Mouse (Mus musculus) neural tube, embryonic 10.5 days (tissue): ENCODE data around the gene Hcrtr1.

Experiments used
- DNase-seq: peaks from one replicate; pipeline ENCODE4 v3.0.0-alpha.2; 2017; ENCODE audit warnings: low spot score; ENCODE audit errors: extremely low spot score

Gene Hcrtr1

DNA sequence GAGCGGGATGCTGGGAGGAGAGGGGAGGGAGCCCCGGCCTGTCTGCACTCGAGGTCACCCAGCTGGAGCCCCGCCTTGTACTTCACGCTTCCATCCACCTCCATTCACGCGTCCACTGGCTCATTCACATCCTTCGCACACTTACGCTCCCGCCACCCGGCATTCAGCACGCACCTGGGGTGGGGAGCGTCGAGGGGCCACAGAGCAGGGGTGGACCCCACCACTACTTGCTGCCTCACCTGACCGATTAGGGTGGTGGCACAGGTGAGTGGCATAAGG lies at the start of gene Hcrtr1:
Gene Hcrtr1, minus strand, starts transcription at position 146 of the 279 bp plus-strand sequence.
- DNase-seq, result no peak

DNA sequence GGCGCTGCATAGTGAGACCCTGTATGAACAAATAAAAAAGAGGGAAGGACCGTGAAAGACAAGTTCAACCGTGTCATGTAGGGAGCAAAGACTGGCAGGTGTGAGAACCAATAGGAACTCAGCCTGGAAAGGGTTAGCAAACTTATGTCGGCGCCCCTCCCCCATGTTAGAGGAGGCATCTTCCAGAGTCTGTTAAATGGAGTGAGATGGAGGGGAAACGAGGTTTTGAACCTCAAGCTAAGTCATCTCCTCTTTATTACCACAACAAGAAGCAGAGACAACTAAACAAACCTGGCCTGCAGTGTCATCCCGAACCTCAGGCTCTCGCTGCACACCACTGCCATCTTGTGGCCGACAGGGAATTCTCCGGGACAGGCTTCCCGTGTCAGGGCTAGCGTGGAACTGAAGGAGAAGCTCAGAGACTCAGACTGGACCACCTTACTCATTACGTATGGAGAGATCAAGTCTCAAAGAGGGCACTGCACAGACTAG lies 49.7 kb upstream of the Hcrtr1 start:
- peak; percentile 85 for DNase-seq

DNA sequence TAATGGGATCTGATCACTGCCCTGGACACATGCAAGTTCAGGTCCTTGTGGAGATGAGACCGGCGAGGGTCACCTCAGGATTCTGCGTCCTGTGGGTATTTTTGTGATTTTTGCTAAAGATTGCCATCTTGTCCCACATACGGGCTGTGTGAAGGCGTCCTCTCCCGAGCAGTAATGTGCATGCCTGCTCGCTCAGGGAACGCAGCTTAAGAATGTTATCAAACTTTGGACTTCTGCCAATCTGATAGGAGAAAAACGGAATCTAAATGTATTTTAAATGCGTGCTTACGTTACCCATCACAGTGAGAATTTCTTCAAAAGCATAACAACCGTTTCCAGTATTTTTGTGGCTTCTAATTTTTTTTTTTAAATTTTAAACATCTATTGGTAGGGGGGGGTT lies 47.7 kb upstream of the Hcrtr1 start:
- DNase-seq, result no peak

DNA sequence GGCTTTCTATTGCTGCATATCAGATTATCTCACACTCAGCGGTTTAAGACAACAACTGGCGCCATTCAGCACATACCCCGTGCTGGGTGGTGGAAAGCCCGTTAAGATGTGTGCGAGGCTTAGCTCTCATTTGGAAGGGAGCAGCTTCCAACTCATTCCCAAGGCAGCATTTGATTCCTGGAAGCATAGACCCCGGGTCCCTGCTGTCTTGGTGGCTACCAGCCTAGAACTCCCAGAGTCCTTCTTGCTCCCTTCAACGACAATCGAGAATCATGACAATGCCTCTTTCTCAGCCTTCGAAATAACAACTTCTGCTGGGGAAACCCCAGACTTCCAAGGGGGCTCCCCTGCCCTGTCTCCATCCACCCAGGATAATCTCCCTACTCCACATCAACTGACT lies 47.3 kb upstream of the Hcrtr1 start:
- DNase-seq, result no peak

DNA sequence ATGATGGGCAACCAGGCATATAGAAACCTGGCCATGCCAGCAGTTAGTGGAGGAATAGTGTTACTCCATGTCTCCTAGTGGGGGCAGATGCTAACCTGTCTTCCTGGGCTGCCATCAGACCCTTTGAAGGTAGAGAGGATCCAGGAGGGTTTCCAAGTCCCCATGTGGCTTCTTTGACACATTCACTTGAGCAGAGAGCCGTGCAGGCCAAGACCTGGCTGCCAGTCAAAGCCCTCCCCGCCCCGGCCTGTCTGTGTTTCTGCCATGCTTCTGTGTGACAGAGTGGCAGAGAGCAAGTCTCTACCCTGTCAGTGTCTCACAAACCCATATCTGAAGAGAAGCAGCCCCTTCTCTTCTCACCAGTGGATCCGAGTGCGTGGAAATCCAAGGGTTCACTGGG lies 44.7 kb upstream of the Hcrtr1 start:
- DNase-seq, result no peak

DNA sequence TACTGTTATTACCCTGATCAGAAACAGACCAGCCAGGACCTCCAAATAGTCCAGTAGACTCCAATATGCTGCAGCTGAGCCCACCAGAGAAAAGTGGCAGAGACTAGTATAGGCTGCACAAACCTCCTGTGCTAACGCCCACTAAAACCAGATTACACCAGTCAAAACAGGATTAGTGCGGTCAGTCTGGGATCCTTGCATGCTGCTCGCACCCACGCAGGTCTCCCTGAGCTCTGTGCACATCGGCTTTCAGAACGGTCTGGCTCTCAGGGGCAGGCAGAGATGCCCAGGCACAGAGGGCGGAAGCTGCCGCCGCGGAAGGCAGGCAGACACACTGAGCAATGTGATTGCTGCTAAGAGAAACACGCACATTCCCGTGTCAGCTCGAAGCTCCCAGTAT lies 43.9 kb upstream of the Hcrtr1 start:
- no peak for DNase-seq

DNA sequence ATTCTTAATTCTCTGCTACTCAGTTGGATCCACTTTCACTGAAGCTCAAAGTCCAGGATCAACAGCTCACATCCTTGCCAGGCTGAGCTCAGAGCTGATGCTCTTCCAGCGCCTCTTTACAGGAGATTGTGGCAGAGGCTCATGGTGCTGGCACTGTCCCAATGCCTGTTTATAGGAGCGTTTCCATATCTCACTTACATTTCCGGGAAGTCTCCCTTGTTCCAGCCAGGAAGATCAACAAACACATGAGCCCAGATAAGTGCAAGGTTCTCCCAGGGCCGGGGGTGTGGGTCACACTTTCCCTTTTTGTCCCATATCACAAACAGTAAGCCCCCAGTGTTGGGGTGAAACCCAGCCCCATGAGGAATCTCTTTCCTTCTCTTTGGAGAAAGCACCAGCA lies 42.7 kb upstream of the Hcrtr1 start:
- no peak for DNase-seq

DNA sequence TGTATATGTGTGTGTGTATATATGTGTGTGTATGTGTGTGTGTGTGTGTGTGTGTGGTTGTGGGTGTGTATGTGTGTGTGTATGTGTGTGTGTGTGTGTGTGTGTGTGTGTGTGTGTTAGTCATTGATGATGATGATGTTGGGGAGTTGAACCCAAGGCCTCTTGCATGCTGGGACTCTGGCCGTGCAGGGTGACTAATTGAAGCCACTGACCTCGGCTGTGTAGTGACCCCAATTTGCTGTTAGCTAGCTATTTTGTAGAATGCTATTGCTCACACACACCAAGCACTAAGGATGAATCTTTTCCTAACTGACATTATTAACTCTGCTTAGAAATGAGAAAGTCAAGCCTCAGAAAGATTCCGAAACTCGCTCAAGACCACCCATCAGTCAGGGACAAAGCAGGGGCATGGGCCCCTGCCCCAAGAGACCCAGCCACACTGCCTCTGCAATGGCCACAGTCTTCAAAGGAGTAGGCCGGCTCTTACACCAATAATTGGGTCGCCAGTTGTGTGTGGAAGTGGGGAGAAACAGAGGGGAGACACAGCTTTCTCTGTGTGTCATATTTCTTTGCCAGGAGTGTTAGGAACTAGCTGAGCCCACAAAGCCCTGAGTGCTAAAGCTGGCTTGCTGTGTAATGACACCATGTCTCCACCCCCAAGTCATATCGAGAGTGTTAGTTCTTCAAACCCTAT lies 41.9 kb upstream of the Hcrtr1 start:
- DNase-seq, result no peak

DNA sequence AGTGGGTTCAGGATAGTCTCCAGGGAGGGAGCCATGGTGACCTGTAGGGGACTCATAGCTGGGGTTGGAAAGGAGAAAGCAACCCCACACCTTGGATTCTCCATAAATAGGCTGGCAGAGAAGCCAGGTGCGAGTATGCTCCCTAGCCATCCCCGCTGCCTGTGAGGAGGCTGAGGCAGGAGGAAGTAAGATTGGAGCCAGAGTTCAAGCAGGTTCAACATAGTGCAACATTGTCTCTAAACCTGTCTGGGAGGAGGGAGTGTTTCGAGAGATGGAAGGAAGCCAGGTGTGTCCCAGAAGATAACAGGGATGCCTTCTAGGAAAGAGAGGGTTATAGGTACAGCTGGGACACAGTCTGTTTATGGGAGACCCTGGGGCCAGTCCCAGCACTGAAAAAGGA lies 40.7 kb upstream of the Hcrtr1 start:
- DNase-seq, result no peak

DNA sequence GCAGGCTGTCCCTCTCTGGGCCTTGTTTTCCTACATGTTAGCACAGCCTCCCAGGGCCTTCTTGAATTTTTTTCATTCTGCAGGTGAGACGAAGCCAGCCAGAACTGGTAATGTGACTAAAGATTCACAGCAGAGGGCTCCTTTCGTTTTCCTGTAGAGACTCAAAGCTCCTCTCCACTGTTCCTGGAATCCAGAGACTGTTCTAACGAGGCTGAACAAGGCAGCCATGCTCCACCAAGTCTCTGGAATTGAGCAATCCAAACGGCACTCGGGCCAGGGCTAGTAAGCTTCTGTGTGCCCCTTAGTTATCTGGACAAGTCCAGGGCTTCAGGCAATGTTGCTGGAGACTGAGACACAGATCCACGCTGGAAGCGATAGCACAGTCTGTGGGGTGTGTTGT lies 38.4 kb upstream of the Hcrtr1 start:
- no peak for DNase-seq

DNA sequence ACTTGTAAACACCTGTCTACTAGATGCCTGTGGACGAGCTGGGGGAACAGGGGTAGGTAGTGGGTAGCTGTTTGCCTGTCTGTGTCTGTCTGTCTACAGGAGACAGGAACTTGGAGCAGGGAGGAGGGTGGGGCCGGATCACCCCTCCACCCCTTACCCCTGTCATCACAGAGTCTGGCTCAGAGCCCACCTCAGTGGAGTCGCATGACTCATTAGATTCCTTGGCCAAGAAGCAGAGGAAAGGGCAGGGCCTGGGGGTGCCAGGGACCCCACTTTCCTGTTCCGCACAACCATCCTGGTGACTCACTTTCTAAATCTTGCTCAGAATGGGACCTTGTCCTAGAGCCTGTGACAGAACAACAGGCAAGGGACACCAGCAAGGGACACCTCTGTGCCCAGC lies 37.9 kb upstream of the Hcrtr1 start:
- no peak for DNase-seq

DNA sequence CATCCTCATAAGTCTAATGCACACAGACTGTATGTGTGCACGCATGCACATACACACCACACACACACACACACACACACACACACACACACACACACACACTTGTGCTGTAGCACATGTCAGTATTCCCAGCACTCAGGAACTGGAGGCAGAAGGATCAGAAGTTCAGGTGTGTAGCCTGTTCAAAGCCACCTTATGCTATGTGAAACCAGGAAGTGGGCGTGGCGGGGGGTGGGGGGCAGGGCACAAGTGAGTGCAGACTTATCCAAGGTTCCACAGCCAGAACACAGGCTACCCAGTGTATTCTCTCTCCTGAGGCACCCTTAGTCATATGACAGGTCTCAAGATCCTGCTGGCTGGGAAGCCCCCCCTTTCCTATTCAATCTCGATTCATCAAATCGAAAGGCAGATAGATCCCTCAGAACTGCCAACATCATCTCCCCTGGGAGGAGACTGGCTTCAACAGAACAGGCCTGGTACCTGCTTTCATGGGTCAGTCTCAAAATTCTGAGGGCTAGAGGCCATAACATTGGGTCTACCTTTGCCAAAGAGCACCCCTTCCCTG lies 37.1 kb upstream of the Hcrtr1 start:
- no peak for DNase-seq

DNA sequence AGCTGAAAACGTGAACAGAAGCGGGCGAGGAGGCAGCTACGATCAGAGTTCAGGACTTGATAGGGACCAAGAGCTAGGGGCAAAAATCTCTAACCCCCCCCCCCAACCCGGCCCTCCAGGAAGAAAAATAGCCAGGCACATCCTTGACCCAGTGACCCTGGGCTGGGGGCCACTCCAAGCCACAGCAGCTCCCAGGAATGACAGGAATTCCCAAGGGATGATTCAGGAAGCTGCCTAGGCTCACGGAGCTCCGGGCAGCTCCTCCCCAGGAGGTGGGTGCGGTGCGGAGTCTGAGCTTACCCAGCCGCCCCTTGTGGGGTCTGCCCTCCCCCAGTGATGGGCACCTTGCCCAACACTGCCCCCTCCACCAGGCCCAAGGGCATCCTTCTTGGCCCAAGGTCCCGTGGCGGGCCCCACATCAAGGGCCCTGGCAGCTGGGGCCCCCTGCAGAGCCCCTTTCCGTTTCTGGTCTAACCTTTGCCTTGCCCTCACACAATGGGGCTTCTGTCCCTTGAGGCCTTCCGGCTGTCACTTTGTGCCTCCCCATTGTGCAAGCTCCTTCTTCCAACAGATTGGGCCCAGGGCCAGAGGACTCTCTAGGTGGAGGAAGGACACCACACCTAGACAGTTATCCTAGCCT lies 36.0 kb upstream of the Hcrtr1 start, which contains the start of gene Tinagl1:
Gene Tinagl1, minus strand, starts transcription at position 51 of the 640 bp plus-strand sequence.
- peak; percentile 38 for DNase-seq

DNA sequence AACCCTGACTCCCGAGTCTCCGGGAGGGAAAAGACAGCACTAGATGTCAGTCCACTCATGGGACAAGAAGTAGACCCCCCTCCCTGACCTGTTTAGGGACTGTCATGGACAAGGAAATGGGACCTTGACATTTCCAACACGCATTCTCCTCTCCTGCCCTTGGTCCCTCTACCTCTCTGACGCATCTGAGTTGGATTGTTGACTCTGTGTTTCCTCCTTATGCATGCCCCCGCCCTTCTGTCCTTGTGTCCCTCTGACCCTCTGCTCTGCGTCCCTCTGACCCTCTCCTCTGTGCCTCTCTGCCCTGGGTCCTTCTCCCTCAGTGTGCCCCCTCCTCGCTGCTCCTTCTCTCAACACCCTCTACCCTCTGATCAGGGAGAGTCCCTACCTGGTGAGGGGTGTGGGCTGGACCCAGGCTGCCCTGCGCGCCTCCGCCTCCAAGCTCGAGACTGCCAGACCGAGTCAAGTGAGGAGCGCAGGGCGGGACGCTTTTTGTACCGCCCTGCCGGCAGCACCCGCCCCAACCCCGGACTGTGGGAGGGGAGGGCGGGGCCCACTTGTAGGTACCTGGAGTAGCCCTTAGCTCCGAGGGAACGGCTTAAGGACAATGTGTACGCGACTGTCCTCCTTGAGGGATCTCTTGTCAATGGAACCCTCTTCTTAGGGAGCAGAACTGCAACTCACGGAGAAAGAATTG lies 35.3 kb upstream of the Hcrtr1 start:
- peak; percentile 52 for DNase-seq

DNA sequence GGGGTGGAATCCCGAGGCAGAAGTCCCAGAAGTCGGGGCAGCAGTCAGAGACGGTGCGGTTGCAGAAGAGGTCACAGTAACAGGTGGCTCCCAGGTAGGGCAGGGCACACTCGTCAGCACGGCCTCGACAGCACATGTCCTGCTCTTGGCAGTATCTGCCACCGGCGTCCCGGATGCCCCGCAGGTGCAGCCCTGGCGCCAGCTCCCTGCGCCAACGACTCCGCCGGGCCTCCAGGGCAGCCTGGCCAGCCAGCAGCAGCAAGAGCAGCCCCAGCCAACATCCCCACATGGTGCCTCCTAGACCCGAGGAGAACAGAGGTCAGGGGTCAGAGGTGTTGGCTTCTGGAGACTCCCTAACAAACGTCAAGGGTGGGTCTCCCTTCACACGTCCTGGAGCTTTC lies 34.8 kb upstream of the Hcrtr1 start:
- no peak for DNase-seq

DNA sequence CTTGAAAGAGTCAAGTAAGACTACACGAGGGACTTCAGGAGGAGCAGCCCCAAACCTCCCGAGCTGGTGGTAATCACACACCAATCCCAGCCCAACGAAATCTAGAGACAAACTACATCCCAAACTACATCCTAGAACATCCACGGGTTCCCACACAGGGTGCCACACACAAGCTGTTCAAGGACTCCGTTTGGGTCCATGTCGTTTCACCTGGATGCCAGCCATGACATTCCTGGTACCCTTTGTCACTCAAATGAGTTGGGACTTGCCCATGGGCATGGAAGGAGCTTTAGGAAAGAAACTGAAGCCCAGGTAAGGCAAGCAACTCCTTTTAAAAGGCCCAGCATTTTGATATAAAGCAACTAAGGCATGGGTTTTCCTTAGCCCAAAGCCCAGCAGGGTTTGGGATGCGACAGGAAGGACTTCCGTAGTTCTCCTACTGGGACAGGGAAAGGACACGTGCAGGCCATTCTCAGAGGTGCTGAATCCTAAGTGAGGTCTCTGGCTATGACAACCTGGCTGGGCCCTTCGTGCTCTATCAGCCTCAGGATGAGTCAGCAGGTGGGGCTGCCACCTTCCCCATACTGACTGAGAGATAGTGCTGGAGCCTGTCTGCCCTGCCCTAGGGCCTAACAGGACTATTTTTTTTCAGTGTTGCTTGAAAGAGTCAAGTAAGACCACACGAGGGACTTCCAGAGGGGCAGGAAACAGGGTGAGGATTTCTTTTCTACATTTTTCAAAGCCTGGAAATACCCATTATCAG lies 34.1 kb upstream of the Hcrtr1 start:
- no peak for DNase-seq

DNA sequence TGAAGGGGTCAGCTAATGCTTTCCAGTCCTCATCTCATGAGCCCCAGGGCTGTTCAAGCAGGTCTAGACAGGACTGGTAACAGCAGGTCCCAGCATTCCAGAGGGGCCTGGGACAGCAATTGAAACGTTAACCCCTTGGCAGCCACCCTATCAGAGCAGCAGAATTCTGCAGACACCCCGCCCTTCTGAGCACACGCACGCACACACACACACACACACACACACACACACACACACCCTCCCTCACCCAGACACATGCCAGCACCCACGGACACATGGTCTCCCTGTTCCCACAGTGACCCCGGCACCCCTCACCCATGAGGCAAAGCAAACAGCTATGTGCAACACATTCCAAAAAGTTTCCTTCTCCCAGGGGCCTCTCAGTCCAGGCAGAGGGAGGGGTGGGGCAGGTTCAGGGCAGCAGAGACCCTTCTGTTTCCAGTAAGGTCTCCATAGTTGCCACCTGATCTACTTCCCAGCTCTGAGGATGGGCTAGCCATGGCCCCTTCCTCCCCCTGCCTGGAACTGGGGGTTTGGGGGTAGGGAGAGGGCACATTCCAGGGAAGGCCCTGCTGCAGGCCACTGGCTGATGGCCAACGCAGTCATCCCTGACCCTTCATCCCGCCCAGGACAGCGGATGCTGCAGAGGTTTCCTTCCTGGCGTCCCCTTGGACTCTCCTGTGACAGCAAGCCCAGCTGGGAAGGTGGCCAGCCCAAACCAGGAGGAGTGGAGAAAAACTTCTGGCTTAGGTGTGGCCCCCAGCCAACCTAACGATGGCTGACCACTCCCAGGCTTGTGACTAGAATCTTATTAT lies 33.0 kb upstream of the Hcrtr1 start:
- DNase-seq, result no peak

DNA sequence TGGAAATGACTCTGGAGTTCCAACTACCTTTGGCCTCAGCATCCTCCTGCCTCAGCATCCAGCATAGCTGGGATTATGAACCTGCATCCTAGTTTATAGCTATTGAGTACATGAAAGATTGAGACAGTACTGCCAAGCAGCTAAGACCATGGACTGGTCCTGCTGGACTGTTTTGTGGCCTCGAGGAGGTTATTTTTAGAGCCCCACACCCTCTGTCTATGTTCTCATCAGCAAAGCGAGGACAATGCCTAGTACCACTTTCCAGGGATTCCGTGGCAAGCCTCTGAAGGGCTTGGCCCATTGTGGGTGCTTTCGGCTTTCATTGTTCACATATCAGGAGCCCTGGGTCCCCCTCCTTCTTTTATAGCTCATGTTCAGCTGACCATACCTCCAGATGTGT lies 31.2 kb upstream of the Hcrtr1 start:
- no peak for DNase-seq

DNA sequence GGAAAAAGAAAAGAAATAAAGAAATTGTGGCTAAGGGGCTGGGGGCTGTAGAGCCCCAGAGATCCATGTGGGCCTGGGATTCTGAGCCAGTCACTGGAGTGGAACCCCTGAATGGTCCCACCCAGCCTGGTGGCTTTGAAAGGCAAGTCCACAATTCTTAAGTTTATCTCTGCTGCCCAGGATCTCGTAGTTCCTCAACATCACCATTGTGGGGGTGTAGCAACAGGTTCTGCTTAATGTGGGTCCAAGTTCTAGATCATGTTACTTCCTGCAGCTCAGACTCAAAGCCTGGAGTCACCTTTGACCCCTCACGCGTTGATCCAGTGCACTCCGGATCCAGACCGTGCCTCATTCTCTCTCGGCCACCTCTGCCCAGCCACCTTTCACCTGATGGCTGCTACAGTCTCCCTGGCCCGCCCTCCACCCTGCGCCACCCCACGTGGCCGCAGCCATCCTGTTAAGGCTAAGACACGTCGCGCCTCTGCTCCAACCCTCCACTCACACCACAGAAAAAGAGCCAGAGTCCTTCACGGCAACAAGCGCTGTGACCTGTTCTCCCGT lies 30.3 kb upstream of the Hcrtr1 start:
- no peak for DNase-seq
